8 mouse cellular contexts compared by ENCODE assay signal in the genomic region with DNA sequence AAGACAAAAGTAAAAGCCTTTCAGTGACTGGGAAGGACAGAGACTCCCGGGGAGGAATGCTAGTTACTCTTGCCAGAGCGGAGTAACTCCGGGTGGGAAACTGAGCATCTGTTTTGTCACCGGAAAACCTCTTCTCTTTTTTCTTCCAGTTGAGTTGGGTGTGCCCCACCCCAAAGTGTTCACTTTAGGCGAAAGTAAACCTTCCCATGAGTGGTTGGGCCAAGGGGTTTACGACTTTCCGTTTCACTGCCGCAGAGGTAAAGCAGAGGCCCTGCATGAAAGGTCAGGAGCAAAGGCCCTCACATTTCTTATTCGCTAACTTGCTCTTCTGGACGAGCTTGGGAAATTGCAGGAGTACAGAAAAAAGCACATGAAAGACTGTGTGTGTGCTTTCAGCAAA.
DNase-seq lines count a peak whose midpoint lies in the region; ATAC-seq and TF ChIP-seq lines count a peak whose summit lies in the region.

No protein-coding gene starts in this region.

- H3K9ac ChIP-seq in liver, adult 2 months (ENCODE audit: low read depth, low read length), result peak overlapping the region; percentile 39; the same call in 1 of the 2 replicates
- H3K9ac ChIP-seq in forebrain, embryonic 13.5 days, result peak overlapping the region; percentile 73
- H3K9ac ChIP-seq in intestine, postnatal 0 days (ENCODE audit: low read depth, low read length), result peak overlapping the region; percentile 42; the same call in 1 of the 2 replicates
- peak overlapping the region; percentile 62; the same call in 1 of the 2 replicates for H3K9ac ChIP-seq in stomach, postnatal 0 days (ENCODE audit: low read length)

- no peaks in the 10 kb centered on the region for H3K9me3 ChIP-seq in forebrain, embryonic 13.5 days (replicated peaks)
- H3K9me3 ChIP-seq in intestine, postnatal 0 days (ENCODE audit: control insufficient read depth), result no peaks in the 10 kb centered on the region
- H3K9me3 ChIP-seq in stomach, postnatal 0 days (ENCODE audit: control insufficient read depth, low read length), result no peaks in the 10 kb centered on the region

- H3K79me2 ChIP-seq in liver, adult 2 months (ENCODE audit: control insufficient read depth, insufficient read depth, low read length), result no peaks in the 10 kb centered on the region; the same call in 1 of the 2 replicates

- H3K4me1 ChIP-seq in liver, adult 2 months (ENCODE audit: control insufficient read depth, insufficient read depth, low read length), result peaks cover 4% of the 10 kb centered on the region
- peaks cover 11% of the 10 kb centered on the region; the same call in 1 of the 2 replicates for H3K4me1 ChIP-seq in forebrain, embryonic 13.5 days
- H3K4me1 ChIP-seq in intestine, postnatal 0 days (replicated peaks; ENCODE audit: control insufficient read depth, insufficient read depth, low read length), result no peaks in the 10 kb centered on the region
- no peaks in the 10 kb centered on the region for H3K4me1 ChIP-seq in stomach, postnatal 0 days (replicated peaks; ENCODE audit: control insufficient read depth, insufficient read depth)

- no peak for TF ChIP-seq CTCF in liver, adult 2 months (IDR thresholded peaks at IDR 0.05; ENCODE audit: low read depth, low read length)
- no peak for TF ChIP-seq CTCF in intestine, postnatal 0 days (IDR thresholded peaks at IDR 0.05; ENCODE audit: low read depth)
- TF ChIP-seq CTCF in stomach, postnatal 0 days (IDR thresholded peaks at IDR 0.05; ENCODE audit: low read depth), result no peak

- DNase-seq in liver, adult 2 months (ENCODE audit: extremely low read depth, low read depth, low spot score), result no peak
- no peak for DNase-seq in liver
- peak; percentile 24 for DNase-seq in lung, postnatal 25 days (ENCODE audit: low spot score)
- DNase-seq in stomach, postnatal 0 days (ENCODE audit: low spot score), result no peak
- no peak for DNase-seq in right cerebral cortex, postnatal 14 days
- no peak for DNase-seq in right cerebral cortex, adult 18-20 months

- H3K4me3 ChIP-seq in liver, adult 2 months (ENCODE audit: insufficient read depth, low read depth, low read length), result peak overlapping the region; percentile 41; the same call in 1 of the 2 replicates
- peak overlapping the region; percentile 57 for H3K4me3 ChIP-seq in forebrain, embryonic 13.5 days
- peak overlapping the region; percentile 52 for H3K4me3 ChIP-seq in intestine, postnatal 0 days (ENCODE audit: low read depth, low read length)
- H3K4me3 ChIP-seq in stomach, postnatal 0 days (ENCODE audit: low read depth, low read length), result peak overlapping the region; percentile 49

- peak overlapping the region; percentile 62 for H3K4me2 ChIP-seq in forebrain, embryonic 13.5 days
- peak overlapping the region; percentile 73 for H3K4me2 ChIP-seq in intestine, postnatal 0 days (replicated peaks; ENCODE audit: low read depth)
- peak overlapping the region; percentile 66 for H3K4me2 ChIP-seq in stomach, postnatal 0 days (replicated peaks; ENCODE audit: low read depth)

- H3K27me3 ChIP-seq in liver, adult 2 months (ENCODE audit: control insufficient read depth, insufficient read depth, low read length), result no peaks in the 10 kb centered on the region
- H3K27me3 ChIP-seq in forebrain, embryonic 13.5 days, result peaks cover 6% of the 10 kb centered on the region; the same call in 1 of the 2 replicates
- no peaks in the 10 kb centered on the region for H3K27me3 ChIP-seq in intestine, postnatal 0 days (replicated peaks; ENCODE audit: control insufficient read depth, insufficient read depth, low read length)
- H3K27me3 ChIP-seq in stomach, postnatal 0 days (ENCODE audit: control insufficient read depth, insufficient read depth, low read length), result no peaks in the 10 kb centered on the region

- no peak for ATAC-seq in forebrain, embryonic 13.5 days
- ATAC-seq in intestine, postnatal 0 days, result peak; percentile 65
- ATAC-seq in stomach, postnatal 0 days (ENCODE audit: low FRiP score, low TSS enrichment), result peak; percentile 40; the same call in 1 of the 2 replicates

- H3K36me3 ChIP-seq in liver, adult 2 months (ENCODE audit: control insufficient read depth, insufficient read depth, low read length), result no peaks in the 10 kb centered on the region
- no peaks in the 10 kb centered on the region for H3K36me3 ChIP-seq in forebrain, embryonic 13.5 days (ENCODE audit: poor library complexity, severe bottlenecking)
- no peaks in the 10 kb centered on the region for H3K36me3 ChIP-seq in intestine, postnatal 0 days (ENCODE audit: control insufficient read depth, insufficient read depth)
- no peaks in the 10 kb centered on the region for H3K36me3 ChIP-seq in stomach, postnatal 0 days (ENCODE audit: control insufficient read depth, insufficient read depth, low read length)

- no peak overlapping the region; the same call in 1 of the 2 replicates for H3K27ac ChIP-seq in liver, adult 2 months (replicated peaks; ENCODE audit: insufficient read depth, low read depth, low read length)
- H3K27ac ChIP-seq in forebrain, embryonic 13.5 days, result peak overlapping the region; percentile 76
- peak overlapping the region; percentile 60 for H3K27ac ChIP-seq in intestine, postnatal 0 days (ENCODE audit: low read depth, low read length)
- peak overlapping the region; percentile 78; the same call in 1 of the 2 replicates for H3K27ac ChIP-seq in stomach, postnatal 0 days (replicated peaks)

- TF ChIP-seq EP300 in stomach, postnatal 0 days (optimal IDR thresholded peaks at IDR 0.05), result no peak

- TF ChIP-seq POLR2A in liver, adult 2 months (IDR thresholded peaks at IDR 0.05; ENCODE audit: extremely low read depth, insufficient read depth, low read length), result no peak

- 1% methylated on average over 10 of the region's 10 CpGs for WGBS in liver, adult 2 months
- 21% methylated on average over 10 of the region's 10 CpGs for WGBS in forebrain, embryonic 13.5 days
- 19% methylated on average over 10 of the region's 10 CpGs for WGBS in intestine, postnatal 0 days
- 20% methylated on average over 10 of the region's 10 CpGs for WGBS in stomach, postnatal 0 days
